Mouse (Mus musculus) limb, embryonic 14.5 days (tissue): ENCODE data around the gene Pde4b. TPM values are rescaled to one million over a fixed set of nuclear protein-coding genes. Genes with fewer than 3 reads are reported as not detected.
A peak's percentile ranks its signal among the peaks of the same experiment; 100 is the strongest.

ENCODE experiments used
- ATAC-seq: fragments of 200-750 bp; cut with Nextera tagmentation; 2 replicates; pipeline ENCODE4 v1.8.0; 2017; ENCODE audit warnings: low read depth, moderate number of reproducible peaks, moderate TSS enrichment; ENCODE audit not compliant: low FRiP score
- DNase-seq: peaks from one replicate; pipeline ENCODE4 v3.0.0-alpha.2; 2015; ENCODE audit warnings: low spot score
- H3K27ac ChIP-seq: fragments of 300-500 bp; sonication (generic); replicated peaks from 2 replicates; pipeline ENCODE4 v1.5.1; 2014; ENCODE audit warnings: low read depth, mild to moderate bottlenecking, low read length, moderate library complexity, mixed read lengths
- H3K27me3 ChIP-seq: fragments of 300-500 bp; sonication (generic); 2 replicates; pipeline ENCODE4 v1.6.1; 2014; ENCODE audit warnings: low read length, mixed read lengths; ENCODE audit not compliant: control insufficient read depth, insufficient read depth
- H3K36me3 ChIP-seq: fragments of 300-500 bp; sonication (generic); 2 replicates; pipeline ENCODE4 v1.6.1; 2014; ENCODE audit warnings: mild to moderate bottlenecking, low read length, moderate library complexity, mixed read lengths; ENCODE audit not compliant: control insufficient read depth, insufficient read depth
- H3K4me1 ChIP-seq: fragments of 300-500 bp; sonication (generic); 2 replicates; pipeline ENCODE4 v1.6.1; 2014; ENCODE audit warnings: antibody characterized with exemption, low read length, mixed read lengths; ENCODE audit not compliant: control insufficient read depth, insufficient read depth
- H3K4me2 ChIP-seq: fragments of 300-500 bp; sonication (generic); replicated peaks from 2 replicates; pipeline ENCODE4 v1.6.1; 2014; ENCODE audit warnings: low read depth, mild to moderate bottlenecking, low read length, moderate library complexity; ENCODE audit not compliant: severe bottlenecking
- H3K4me3 ChIP-seq: fragments of 300-500 bp; sonication (generic); replicated peaks from 2 replicates; pipeline ENCODE4 v1.5.1; 2014; ENCODE audit warnings: low read length
- H3K9ac ChIP-seq: fragments of 300-500 bp; sonication (generic); 2 replicates; pipeline ENCODE4 v1.6.1; 2014; ENCODE audit warnings: mild to moderate bottlenecking, low read depth, low read length, moderate library complexity; ENCODE audit not compliant: severe bottlenecking
- H3K9me3 ChIP-seq: fragments of 300-500 bp; sonication (generic); 2 replicates; pipeline ENCODE4 v1.6.1; 2016; ENCODE audit warnings: low read length; ENCODE audit not compliant: control insufficient read depth
- POLR2A ChIP-seq: fragments of 200-500 bp; IDR thresholded peaks from 2 replicates; pipeline ENCODE4 v1.8.0; 2012; ENCODE audit warnings: inconsistent platforms, mild to moderate bottlenecking, moderate library complexity, borderline replicate concordance; ENCODE audit not compliant: insufficient read depth, insufficient read length; ENCODE audit errors: extremely low read depth
- WGBS: fragments of 180-500 bp; shearing (Covaris S2); extraction: QIAGEN DNeasy Blood & Tissue Kit; methylation state at CpG from one replicate; pipeline ENCODE4 v1.1.7; 2014; 5-methylcytosine and 5-hydroxymethylcytosine counted together
- polyA plus RNA-seq, 2 experiments: library from polyadenylated mRNA; depleted of rRNA in 1 of 2; stranded (reverse) in 1 of 2; unstranded in 1 of 2; fragments of >200 nt; fragmentation: Nextera tagmentation in 1 of 2; extraction: Ambion mirVana in 1 of 2; gene quantifications; 2 replicates each; pipeline versions ENCODE4 v1.2.1 to v1.2.3; 2012 to 2014

The Pde4b gene
- polyA plus RNA-seq, 2 experiments, result 14.4 to 18.3 TPM

- Histone ChIP-seq H3K4me2 (no peak overlapping the region), H3K27me3 (no peaks in the 10 kb centered on the region), H3K9me3 (no peaks in the 10 kb centered on the region), H3K4me1 (no peaks in the 10 kb centered on the region), H3K9ac (no peak overlapping the region), H3K36me3 (no peaks in the 10 kb centered on the region), H3K4me3 (no peak overlapping the region), H3K27ac (no peak overlapping the region)
- ATAC-seq (peak; percentile 62; the same call in 1 of the 2 replicates), DNase-seq (peak; percentile 62)
- WGBS, result 13% methylated on average over 3 of the region's 3 CpGs
- TF ChIP-seq POLR2A, result no peak
These were observed 569.2 kb downstream of the Pde4b start for GRCm38 (mm10) chr4:102656494-102657036.

Other genes with a start within 250 kb of the Pde4b start
- gene B020004J07Rik, start 243.5 kb upstream of the Pde4b start, polyA plus RNA-seq (2012; rRNA removed), result 0.08 TPM in 1 of 2 replicates, not detected in the other
- gene B020004J07Rik, start 243.5 kb upstream of the Pde4b start, polyA plus RNA-seq (2014; fragmentation: Nextera tagmentation; extraction: Ambion mirVana), result not detected in 2 replicates
- gene C130073F10Rik, start 193.8 kb upstream of the Pde4b start, polyA plus RNA-seq (2012; rRNA removed), result 0.06 TPM in 1 of 2 replicates, not detected in the other
- gene C130073F10Rik, start 193.8 kb upstream of the Pde4b start, polyA plus RNA-seq (2014; fragmentation: Nextera tagmentation; extraction: Ambion mirVana), result 0.34 TPM in 1 of 2 replicates, not detected in the other
- not detected in 2 replicates for gene Gm12800, start 178.4 kb upstream of the Pde4b start, polyA plus RNA-seq (2012; rRNA removed)
- gene Gm12800, start 178.4 kb upstream of the Pde4b start, polyA plus RNA-seq (2014; fragmentation: Nextera tagmentation; extraction: Ambion mirVana), result not detected in 2 replicates
- not detected in 2 replicates for gene Gm12794, start 147.1 kb upstream of the Pde4b start, polyA plus RNA-seq (2012; rRNA removed)
- gene Gm12794, start 147.1 kb upstream of the Pde4b start, polyA plus RNA-seq (2014; fragmentation: Nextera tagmentation; extraction: Ambion mirVana), result not detected in 2 replicates
- not detected in 2 replicates for gene Gm12790, start 106.5 kb upstream of the Pde4b start, polyA plus RNA-seq (2012; rRNA removed)
- gene Gm12790, start 106.5 kb upstream of the Pde4b start, polyA plus RNA-seq (2014; fragmentation: Nextera tagmentation; extraction: Ambion mirVana), result not detected in 2 replicates
- not detected in 2 replicates for gene Gm12789, start 100.9 kb upstream of the Pde4b start, polyA plus RNA-seq (2012; rRNA removed)
- not detected in 2 replicates for gene Gm12789, start 100.9 kb upstream of the Pde4b start, polyA plus RNA-seq (2014; fragmentation: Nextera tagmentation; extraction: Ambion mirVana)